Mouse (Mus musculus): ENCODE measurements around the gene Arfgef2. TPM values are rescaled to one million over a fixed set of nuclear protein-coding genes. Genes with fewer than 3 reads are reported as not detected.

Arfgef2 gene
- total RNA-seq, 1 experiment, result 23.6 TPM

DNA sequence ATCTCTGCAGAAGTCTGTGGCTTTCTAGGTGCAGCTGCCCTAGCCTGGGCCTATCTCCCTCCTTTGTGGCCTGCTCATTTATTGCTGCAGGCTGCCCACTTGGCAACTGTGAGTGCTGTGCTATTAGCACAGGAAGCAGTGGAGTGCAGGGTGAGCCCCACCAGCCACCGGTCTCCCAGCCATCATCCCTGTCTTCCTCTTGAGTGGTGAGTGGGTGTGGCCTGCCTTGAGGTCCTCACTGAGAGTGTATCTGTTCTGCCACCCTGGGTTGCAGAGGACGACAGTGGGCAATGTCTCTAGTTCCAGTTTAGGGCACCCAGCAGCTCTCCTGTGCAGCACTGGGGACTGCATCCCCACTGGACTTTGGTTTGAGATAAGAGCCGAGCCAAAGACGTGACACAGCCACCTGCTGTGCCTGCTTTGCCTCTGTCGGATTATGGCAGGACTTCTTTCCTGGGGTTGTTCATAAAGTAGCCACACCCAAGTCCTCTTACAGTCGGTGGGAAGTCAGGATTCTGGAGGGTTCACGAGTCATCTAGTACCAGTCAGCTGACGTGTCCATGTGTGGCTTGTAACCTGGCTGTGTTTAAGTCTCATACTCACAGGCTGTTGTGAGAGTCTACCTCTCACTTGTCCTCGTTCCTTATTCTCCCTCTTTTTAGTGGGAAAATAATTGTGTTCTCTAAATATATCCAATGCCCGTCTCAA is 16.9 kb downstream of the Arfgef2 start:
- Histone ChIP-seq H3K9ac (ENCODE audit: insufficient read depth, low read depth, low read length, poor library complexity, severe bottlenecking) (no peak overlapping the region), H3K9me3 (ENCODE audit: control insufficient read depth, insufficient read depth, low read depth, low read length) (no peaks in the 10 kb centered on the region), H3K27ac (ENCODE audit: insufficient read depth, low read depth, low read length, poor library complexity, severe bottlenecking) (no peak overlapping the region), H3K36me3 (ENCODE audit: control insufficient read depth, insufficient read depth, low read length, poor library complexity, severe bottlenecking) (no peaks in the 10 kb centered on the region; the same call in 1 of the 2 replicates), H3K4me1 (ENCODE audit: control insufficient read depth in 2 of 2, insufficient read depth in 2 of 2, low read length in 2 of 2, poor library complexity in 1 of 2) (peaks cover 0 to 11% of the 10 kb centered on the region in 2 experiments; a peak in 1 of 4 replicates), H3K4me3 (ENCODE audit: insufficient read depth in 1 of 2, low read depth in 1 of 2, low read length in 2 of 2, poor library complexity in 1 of 2, severe bottlenecking in 1 of 2) (no peak overlapping the region)
- no peak for TF ChIP-seq MAFK (IDR thresholded peaks at IDR 0.05; ENCODE audit: insufficient read depth, low read depth, low read length)
- TF ChIP-seq HCFC1 (IDR thresholded peaks at IDR 0.05; ENCODE audit: borderline replicate concordance, insufficient read depth, low read length), result no peak
- TF ChIP-seq CHD2 (IDR thresholded peaks at IDR 0.05; ENCODE audit: low read depth, low read length), result no peak
- TF ChIP-seq ZNF384 (IDR thresholded peaks at IDR 0.05; ENCODE audit: low read depth, low read length), result no peak
- TF ChIP-seq ZC3H11A (IDR thresholded peaks at IDR 0.05; ENCODE audit: borderline replicate concordance, low read depth, low read length), result no peak
- DNase-seq (ENCODE audit: low read depth, low spot score), result no peak
- in situ Hi-C loops (cut with MboI; ENCODE audit: low sequenced_read_pairs in 2 of 2, unreplicated experiment in 2 of 2), result no loop called here

DNA sequence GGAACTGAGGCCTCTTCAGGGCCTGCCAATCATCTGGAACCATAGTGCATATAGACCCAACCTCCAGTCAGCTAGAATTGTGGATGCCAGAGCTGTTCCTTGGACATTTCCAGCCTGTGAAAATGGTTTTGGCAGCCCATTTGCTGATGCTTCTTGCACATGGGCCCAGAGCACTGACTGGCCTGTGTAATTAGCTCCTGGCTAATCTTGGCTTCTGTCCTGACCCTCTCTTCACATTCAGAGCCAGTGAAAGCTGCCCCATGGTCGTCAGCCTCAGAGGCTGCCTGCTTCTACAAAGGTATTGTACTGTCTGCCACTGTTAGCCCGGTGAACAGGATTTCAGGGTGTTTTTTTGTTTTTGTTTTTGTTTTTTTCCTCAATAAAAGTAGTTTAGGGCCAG is 17.5 kb downstream of the Arfgef2 start:
- Histone ChIP-seq H3K4me3 (ENCODE audit: insufficient read depth in 1 of 2, low read depth in 1 of 2, low read length in 2 of 2, poor library complexity in 1 of 2, severe bottlenecking in 1 of 2) (no peak overlapping the region), H3K9ac (ENCODE audit: insufficient read depth, low read depth, low read length, poor library complexity, severe bottlenecking) (no peak overlapping the region), H3K4me1 (ENCODE audit: control insufficient read depth in 2 of 2, insufficient read depth in 2 of 2, low read length in 2 of 2, poor library complexity in 1 of 2) (peaks cover 0 to 11% of the 10 kb centered on the region in 2 experiments; a peak in 1 of 4 replicates), H3K36me3 (ENCODE audit: control insufficient read depth, insufficient read depth, low read length, poor library complexity, severe bottlenecking) (no peaks in the 10 kb centered on the region; the same call in 1 of the 2 replicates), H3K27ac (ENCODE audit: insufficient read depth, low read depth, low read length, poor library complexity, severe bottlenecking) (no peak overlapping the region), H3K9me3 (ENCODE audit: control insufficient read depth, insufficient read depth, low read depth, low read length) (no peaks in the 10 kb centered on the region)
- TF ChIP-seq MAFK (IDR thresholded peaks at IDR 0.05; ENCODE audit: insufficient read depth, low read depth, low read length) (no peak), CHD2 (IDR thresholded peaks at IDR 0.05; ENCODE audit: low read depth, low read length) (no peak), ZC3H11A (IDR thresholded peaks at IDR 0.05; ENCODE audit: borderline replicate concordance, low read depth, low read length) (no peak), HCFC1 (IDR thresholded peaks at IDR 0.05; ENCODE audit: borderline replicate concordance, insufficient read depth, low read length) (no peak), ZNF384 (IDR thresholded peaks at IDR 0.05; ENCODE audit: low read depth, low read length) (no peak)
- in situ Hi-C loops (cut with MboI; ENCODE audit: low sequenced_read_pairs in 2 of 2, unreplicated experiment in 2 of 2), result no loop called here
- no peak for DNase-seq (ENCODE audit: low read depth, low spot score)

DNA sequence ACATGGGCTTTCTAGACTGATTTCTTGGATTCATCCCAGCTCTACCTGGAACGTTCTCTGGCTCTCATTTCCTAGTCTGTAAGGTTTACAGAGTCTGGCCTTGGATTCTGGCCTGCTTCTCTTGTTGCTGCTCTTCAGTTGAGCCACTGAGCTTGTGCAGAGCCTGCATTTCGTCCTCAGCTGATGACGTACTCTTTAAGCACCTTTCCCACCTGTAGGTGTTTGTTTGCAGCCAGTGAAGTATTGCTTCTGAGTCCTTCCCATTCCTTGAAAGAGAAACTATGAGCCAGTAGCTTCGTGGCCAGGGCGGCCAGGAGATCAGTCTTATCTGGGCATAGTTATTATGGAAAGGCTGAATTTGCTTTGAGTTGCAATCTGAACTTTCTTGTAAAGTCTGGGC is 19.0 kb downstream of the Arfgef2 start:
- H3K4me1 ChIP-seq (ENCODE audit: control insufficient read depth in 2 of 2, insufficient read depth in 2 of 2, low read length in 2 of 2, poor library complexity in 1 of 2), result peaks cover 0 to 4% of the 10 kb centered on the region in 2 experiments; a peak in 1 of 4 replicates
- in situ Hi-C loops (cut with MboI; ENCODE audit: low sequenced_read_pairs in 2 of 2, unreplicated experiment in 2 of 2), result no loop called here
- no peak overlapping the region for H3K9ac ChIP-seq (ENCODE audit: insufficient read depth, low read depth, low read length, poor library complexity, severe bottlenecking)
- H3K36me3 ChIP-seq (ENCODE audit: control insufficient read depth, insufficient read depth, low read length, poor library complexity, severe bottlenecking), result no peaks in the 10 kb centered on the region; the same call in 1 of the 2 replicates
- no peak overlapping the region for H3K27ac ChIP-seq (ENCODE audit: insufficient read depth, low read depth, low read length, poor library complexity, severe bottlenecking)
- DNase-seq (ENCODE audit: low read depth, low spot score), result no peak
- no peak overlapping the region for H3K4me3 ChIP-seq (ENCODE audit: insufficient read depth in 1 of 2, low read depth in 1 of 2, low read length in 2 of 2, poor library complexity in 1 of 2, severe bottlenecking in 1 of 2)
- H3K9me3 ChIP-seq (ENCODE audit: control insufficient read depth, insufficient read depth, low read depth, low read length), result no peaks in the 10 kb centered on the region
- TF ChIP-seq CHD2 (IDR thresholded peaks at IDR 0.05; ENCODE audit: low read depth, low read length) (no peak), ZNF384 (IDR thresholded peaks at IDR 0.05; ENCODE audit: low read depth, low read length) (no peak), MAFK (IDR thresholded peaks at IDR 0.05; ENCODE audit: insufficient read depth, low read depth, low read length) (no peak), HCFC1 (IDR thresholded peaks at IDR 0.05; ENCODE audit: borderline replicate concordance, insufficient read depth, low read length) (no peak), ZC3H11A (IDR thresholded peaks at IDR 0.05; ENCODE audit: borderline replicate concordance, low read depth, low read length) (no peak)

DNA sequence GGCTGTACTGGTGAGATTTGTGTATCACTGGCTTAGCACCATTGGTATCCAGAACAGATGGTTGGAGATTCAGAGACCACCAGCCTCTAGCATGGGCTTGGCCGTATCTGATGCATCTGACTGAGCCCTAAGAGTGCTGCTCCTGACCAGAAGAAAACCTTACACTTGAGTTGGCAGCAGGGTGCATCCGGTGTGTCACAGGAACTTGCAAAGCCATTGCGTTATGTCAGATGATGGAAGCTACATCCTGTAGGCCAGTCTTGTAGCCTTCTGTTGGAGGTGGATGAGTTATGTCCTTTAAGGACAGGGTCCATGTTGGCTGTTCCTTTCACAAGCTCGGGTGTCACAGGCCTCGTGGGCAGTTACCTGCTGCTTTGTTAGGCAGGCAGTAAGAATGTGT is 19.6 kb downstream of the Arfgef2 start:
- H3K4me1 ChIP-seq (ENCODE audit: control insufficient read depth in 2 of 2, insufficient read depth in 2 of 2, low read length in 2 of 2, poor library complexity in 1 of 2), result peaks cover 0 to 4% of the 10 kb centered on the region in 2 experiments; a peak in 1 of 4 replicates
- H3K27ac ChIP-seq (ENCODE audit: insufficient read depth, low read depth, low read length, poor library complexity, severe bottlenecking), result no peak overlapping the region
- TF ChIP-seq ZC3H11A (IDR thresholded peaks at IDR 0.05; ENCODE audit: borderline replicate concordance, low read depth, low read length), result no peak
- TF ChIP-seq HCFC1 (IDR thresholded peaks at IDR 0.05; ENCODE audit: borderline replicate concordance, insufficient read depth, low read length), result no peak
- TF ChIP-seq ZNF384 (IDR thresholded peaks at IDR 0.05; ENCODE audit: low read depth, low read length), result no peak
- TF ChIP-seq MAFK (IDR thresholded peaks at IDR 0.05; ENCODE audit: insufficient read depth, low read depth, low read length), result no peak
- TF ChIP-seq CHD2 (IDR thresholded peaks at IDR 0.05; ENCODE audit: low read depth, low read length), result no peak
- no peak overlapping the region for H3K9ac ChIP-seq (ENCODE audit: insufficient read depth, low read depth, low read length, poor library complexity, severe bottlenecking)
- in situ Hi-C loops (cut with MboI; ENCODE audit: low sequenced_read_pairs in 2 of 2, unreplicated experiment in 2 of 2), result no loop called here
- H3K36me3 ChIP-seq (ENCODE audit: control insufficient read depth, insufficient read depth, low read length, poor library complexity, severe bottlenecking), result no peaks in the 10 kb centered on the region; the same call in 1 of the 2 replicates
- no peak for DNase-seq (ENCODE audit: low read depth, low spot score)
- H3K9me3 ChIP-seq (ENCODE audit: control insufficient read depth, insufficient read depth, low read depth, low read length), result no peaks in the 10 kb centered on the region
- no peak overlapping the region for H3K4me3 ChIP-seq (ENCODE audit: insufficient read depth in 1 of 2, low read depth in 1 of 2, low read length in 2 of 2, poor library complexity in 1 of 2, severe bottlenecking in 1 of 2)

Data from ES-E14 (cell line).